Mouse (Mus musculus) embryonic fibroblast, embryonic 13.5 days (primary cell): Measurements from ENCODE around the gene Phf23. TPM values are rescaled to one million over a fixed set of nuclear protein-coding genes. Genes with fewer than 3 reads are reported as not detected.
A peak's percentile ranks its signal among the peaks of the same experiment; 100 is the strongest.

Experiments
- H3K27ac ChIP-seq: 2 replicates; pipeline ENCODE4 v1.5.1; 2012; ENCODE audit warnings: low read length, control low read depth, inconsistent platforms; ENCODE audit not compliant: insufficient read depth
- H3K4me1 ChIP-seq: 2 replicates; pipeline ENCODE4 v1.6.1; 2011; ENCODE audit warnings: low read length; ENCODE audit not compliant: control insufficient read depth, insufficient read depth
- H3K4me3 ChIP-seq: 2 replicates; pipeline ENCODE4 v1.5.1; 2011; ENCODE audit warnings: mild to moderate bottlenecking, control low read depth, low read length; ENCODE audit not compliant: insufficient read depth
- CTCF ChIP-seq: IDR thresholded peaks from 2 replicates; pipeline ENCODE4 v1.5.1; 2011; ENCODE audit warnings: mild to moderate bottlenecking, control low read depth, low read length, moderate library complexity, borderline replicate concordance; ENCODE audit not compliant: insufficient read depth
- POLR2A ChIP-seq: IDR thresholded peaks from 2 replicates; pipeline ENCODE4 v1.6.1; 2011; ENCODE audit warnings: low read depth, mild to moderate bottlenecking, control low read depth, low read length, moderate library complexity
- polyA plus RNA-seq: library from polyadenylated mRNA; stranded (reverse); fragments of >200 nt; gene quantifications from 2 replicates; pipeline ENCODE4 v1.2.4, GENCODE M21; 2011; ENCODE audit warnings: low read depth; ENCODE audit not compliant: missing spikeins, insufficient read length

The Phf23 gene
- polyA plus RNA-seq, 1 experiment = 89.1 TPM

- TF ChIP-seq CTCF (no peak), POLR2A (no peak)
- Histone ChIP-seq H3K4me1 (no peaks in the 10 kb centered on the region), H3K4me3 (no peak overlapping the region), H3K27ac (no peak overlapping the region)
Observed at GRCm38 (mm10) chr11:69970775-69971174, 24.8 kb upstream of the Phf23 start.

- Histone ChIP-seq H3K4me3 (no peak overlapping the region), H3K27ac (no peak overlapping the region), H3K4me1 (no peaks in the 10 kb centered on the region)
- TF ChIP-seq POLR2A (no peak), CTCF (no peak)
Observed at GRCm38 (mm10) chr11:69974907-69975306, 20.7 kb upstream of the Phf23 start.

- Histone ChIP-seq H3K4me1 (no peaks in the 10 kb centered on the region), H3K4me3 (no peak overlapping the region), H3K27ac (no peak overlapping the region)
- TF ChIP-seq POLR2A (no peak), CTCF (no peak)
Observed at GRCm38 (mm10) chr11:69976271-69976670, 19.3 kb upstream of the Phf23 start.

DNA sequence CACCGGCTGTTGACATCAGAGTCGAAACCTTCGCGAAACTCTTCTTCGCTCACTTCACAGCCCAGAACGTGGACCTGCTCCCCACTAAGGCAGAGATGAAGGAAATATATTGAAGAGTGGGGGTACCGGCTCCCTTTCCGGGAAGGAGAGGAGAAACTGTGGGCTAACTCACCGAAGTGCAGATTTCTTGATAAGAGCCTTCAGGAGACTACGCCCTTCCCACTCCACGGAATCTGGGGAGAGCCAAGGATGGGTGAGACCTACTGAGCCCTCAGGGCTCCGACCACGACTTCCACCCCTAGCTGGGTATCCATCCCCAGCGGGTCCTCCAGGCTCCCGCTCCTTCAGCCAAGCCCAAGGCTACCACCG is 15.8 kb upstream of the Phf23 start:
- peak overlapping the region; percentile 94 for H3K4me3 ChIP-seq
- no peak for TF ChIP-seq POLR2A
- no peak for TF ChIP-seq CTCF
- peak overlapping the region; percentile 91 for H3K27ac ChIP-seq
- H3K4me1 ChIP-seq = no peaks in the 10 kb centered on the region

GRCm38 (mm10) chr11:69980196-69981140 is 15.1 kb upstream of the Phf23 start:
- peak; percentile 82 for TF ChIP-seq POLR2A
- TF ChIP-seq CTCF = no peak
- Histone ChIP-seq H3K4me1 (no peaks in the 10 kb centered on the region), H3K4me3 (peak overlapping the region; percentile 98), H3K27ac (peak overlapping the region; percentile 91)

GRCm38 (mm10) chr11:69981141-69981762 is 14.3 kb upstream of the Phf23 start, which contains the start of gene Ctdnep1:
Ctdnep1 (plus strand) TSS chr11:69981156.
- H3K4me3 ChIP-seq = peak within 1 kb of the TSS; percentile 98
- H3K27ac ChIP-seq = peak within 1 kb of the TSS; percentile 91
- no peak; the same call in 1 of the 2 replicates for TF ChIP-seq POLR2A
- TF ChIP-seq CTCF = no peak
- H3K4me1 ChIP-seq = no peaks in the 10 kb centered on the region

GRCm38 (mm10) chr11:69982225-69982624 is 13.4 kb upstream of the Phf23 start, which contains the start of gene Elp5:
Elp5 (minus strand) TSS chr11:69982517.
- TF ChIP-seq POLR2A (no peak), CTCF (no peak)
- peak within 1 kb of the TSS; percentile 86 for H3K27ac ChIP-seq
- H3K4me3 ChIP-seq = peak within 1 kb of the TSS; percentile 98
- no peaks in the 10 kb centered on the region for H3K4me1 ChIP-seq

DNA sequence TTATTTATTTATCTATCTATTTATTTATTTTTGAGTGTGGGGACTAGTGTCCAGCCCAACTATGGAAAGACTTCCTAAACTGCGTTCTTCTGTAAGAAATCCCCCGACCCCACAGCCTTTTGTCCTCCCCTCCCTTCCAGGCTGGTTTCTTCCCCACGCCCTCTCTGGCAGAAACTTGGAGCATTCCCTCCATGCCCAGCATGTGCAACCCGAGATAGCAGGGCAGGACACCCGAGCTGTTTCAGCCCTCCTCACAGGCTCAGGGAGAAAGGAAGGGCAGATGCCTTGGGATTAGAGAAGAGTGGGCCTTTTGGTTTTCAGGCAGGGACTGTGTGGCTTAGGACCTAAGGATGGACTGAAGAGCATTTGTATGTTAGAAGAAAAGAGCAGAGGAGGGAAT is 12.7 kb upstream of the Phf23 start:
- no peak for TF ChIP-seq CTCF
- no peak for TF ChIP-seq POLR2A
- Histone ChIP-seq H3K4me3 (peak overlapping the region; percentile 98), H3K27ac (no peak overlapping the region), H3K4me1 (no peaks in the 10 kb centered on the region)

DNA sequence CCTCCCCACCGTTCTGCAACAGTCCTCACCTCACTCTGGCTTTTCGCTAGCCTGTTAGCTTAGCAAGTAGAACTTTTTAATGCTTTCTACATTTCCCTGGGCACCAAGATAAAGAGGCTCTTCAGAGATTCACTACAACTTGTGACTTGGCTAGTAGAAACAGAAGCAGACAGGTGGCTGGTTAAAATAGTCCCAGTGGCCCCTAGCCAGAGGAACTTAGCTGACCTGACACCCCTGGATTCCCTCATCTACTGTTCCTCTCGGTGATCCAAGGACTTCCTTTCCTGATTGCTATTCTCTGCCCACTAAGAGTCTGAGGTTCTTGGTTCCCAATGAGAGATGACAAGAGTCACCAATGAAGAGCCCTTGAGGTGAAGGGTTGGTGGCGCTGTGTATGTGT is 12.2 kb upstream of the Phf23 start:
- no peaks in the 10 kb centered on the region for H3K4me1 ChIP-seq
- no peak overlapping the region for H3K27ac ChIP-seq
- 0 out of 2 replicates have a peak overlapping the region, but pooled peaks have one; percentile 98 for H3K4me3 ChIP-seq
- TF ChIP-seq CTCF (no peak), POLR2A (no peak)

DNA sequence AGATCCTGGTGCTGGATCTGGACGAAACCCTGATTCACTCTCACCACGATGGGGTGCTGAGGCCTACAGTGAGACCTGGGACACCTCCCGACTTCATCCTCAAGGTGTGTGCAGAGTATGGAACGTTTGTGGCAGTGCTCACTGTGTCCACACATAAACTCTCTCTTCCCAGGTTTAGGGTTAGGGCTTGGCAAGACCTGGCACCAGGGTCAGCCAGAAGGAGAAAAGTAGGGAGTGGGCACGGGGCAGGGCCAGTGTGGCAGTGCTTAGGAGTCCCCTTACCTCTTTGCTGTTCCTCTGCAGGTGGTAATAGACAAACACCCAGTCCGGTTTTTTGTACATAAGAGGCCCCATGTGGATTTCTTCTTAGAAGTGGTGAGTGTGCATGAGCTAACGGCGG is 11.1 kb upstream of the Phf23 start:
- Histone ChIP-seq H3K27ac (no peak overlapping the region), H3K4me1 (no peaks in the 10 kb centered on the region), H3K4me3 (no peak overlapping the region)
- TF ChIP-seq CTCF (no peak), POLR2A (no peak)
